Mouse (Mus musculus) cortical plate, adult 2 months (tissue): ENCODE data around the gene Trim10. TPM values are rescaled to one million over a fixed set of nuclear protein-coding genes. Genes with fewer than 3 reads are reported as not detected.

Experiments
- H3K27ac ChIP-seq: fragments of 200-500 bp; 2 replicates; pipeline ENCODE4 v1.5.1; 2012; ENCODE audit warnings: low read length, control low read depth, inconsistent platforms; ENCODE audit not compliant: insufficient read depth
- H3K4me1 ChIP-seq: fragments of 200-500 bp; 2 replicates; pipeline ENCODE4 v1.6.1; 2011; ENCODE audit warnings: low read length; ENCODE audit not compliant: control insufficient read depth, insufficient read depth
- H3K4me3 ChIP-seq: fragments of 200-500 bp; 2 replicates; pipeline ENCODE4 v1.5.1; 2011; ENCODE audit warnings: mild to moderate bottlenecking, low read length, control low read depth; ENCODE audit not compliant: insufficient read depth
- CTCF ChIP-seq: fragments of 200-500 bp; IDR thresholded peaks from 2 replicates; pipeline ENCODE4 v1.5.1; 2011; ENCODE audit warnings: mild to moderate bottlenecking, control low read depth, low read length; ENCODE audit not compliant: insufficient read depth; ENCODE audit errors: extremely low read depth
- POLR2A ChIP-seq: fragments of 200-500 bp; IDR thresholded peaks from 2 replicates; pipeline ENCODE4 v1.6.1; 2011; ENCODE audit warnings: mild to moderate bottlenecking, low read length, control low read depth; ENCODE audit not compliant: insufficient read depth; ENCODE audit errors: extremely low read depth
- polyA plus RNA-seq: library from polyadenylated mRNA; depleted of rRNA; stranded (reverse); fragments of >200 nt; gene quantifications from 2 replicates; pipeline ENCODE4 v1.2.3, GENCODE M21; 2012; rRNA removed

The Trim10 gene
- polyA plus RNA-seq, 1 experiment = not detected

- no peak overlapping the region for H3K4me3 ChIP-seq
- TF ChIP-seq CTCF = no peak
- no peak for TF ChIP-seq POLR2A
- H3K4me1 ChIP-seq = peaks cover 2% of the 10 kb centered on the region; the same call in 1 of the 2 replicates
- no peak overlapping the region for H3K27ac ChIP-seq
Measured at GRCm38 (mm10) chr17:36903651-36904050, 34.3 kb downstream of the Trim10 start.

GRCm38 (mm10) chr17:36908235-36908634 is 38.9 kb downstream of the Trim10 start:
- Histone ChIP-seq H3K27ac (no peak overlapping the region), H3K4me3 (no peak overlapping the region), H3K4me1 (no peaks in the 10 kb centered on the region)
- TF ChIP-seq CTCF (no peak), POLR2A (no peak)

GRCm38 (mm10) chr17:36909802-36910201 is 40.4 kb downstream of the Trim10 start:
- H3K4me1 ChIP-seq = no peaks in the 10 kb centered on the region
- TF ChIP-seq CTCF (no peak), POLR2A (no peak)
- no peak overlapping the region for H3K27ac ChIP-seq

GRCm38 (mm10) chr17:36912031-36912430 is 42.7 kb downstream of the Trim10 start:
- Histone ChIP-seq H3K27ac (no peak overlapping the region), H3K4me3 (no peak overlapping the region), H3K4me1 (no peaks in the 10 kb centered on the region)
- TF ChIP-seq POLR2A (no peak), CTCF (no peak)

More at GRCm38 (mm10) chr17:36909802-36910201, 40.4 kb downstream of the Trim10 start:
- H3K4me3 ChIP-seq = no peak overlapping the region

GRCm38 (mm10) chr17:36914108-36914507 is 44.7 kb downstream of the Trim10 start:
- Histone ChIP-seq H3K27ac (no peak overlapping the region), H3K4me1 (no peaks in the 10 kb centered on the region), H3K4me3 (no peak overlapping the region)
- no peak for TF ChIP-seq POLR2A
- peak; percentile 53; the same call in 1 of the 2 replicates for TF ChIP-seq CTCF

GRCm38 (mm10) chr17:36915076-36915475 is 45.7 kb downstream of the Trim10 start:
- Histone ChIP-seq H3K4me3 (no peak overlapping the region), H3K4me1 (no peaks in the 10 kb centered on the region), H3K27ac (no peak overlapping the region)
- TF ChIP-seq CTCF = peak; percentile 82
- TF ChIP-seq POLR2A = no peak

GRCm38 (mm10) chr17:36920239-36920638 is 50.9 kb downstream of the Trim10 start:
- Histone ChIP-seq H3K27ac (no peak overlapping the region), H3K4me3 (no peak overlapping the region), H3K4me1 (no peaks in the 10 kb centered on the region)
- TF ChIP-seq POLR2A (no peak), CTCF (no peak)

- H3K27ac ChIP-seq = no peak overlapping the region
- H3K4me3 ChIP-seq = no peak overlapping the region
- no peaks in the 10 kb centered on the region for H3K4me1 ChIP-seq
- TF ChIP-seq CTCF = no peak
- TF ChIP-seq POLR2A = no peak
Measured at GRCm38 (mm10) chr17:36922715-36923114, 53.3 kb downstream of the Trim10 start.

GRCm38 (mm10) chr17:36923491-36923890 is 54.1 kb downstream of the Trim10 start:
- Histone ChIP-seq H3K4me3 (no peak overlapping the region), H3K4me1 (no peaks in the 10 kb centered on the region), H3K27ac (no peak overlapping the region)
- TF ChIP-seq POLR2A = no peak
- no peak for TF ChIP-seq CTCF

Other genes starting within 250 kb of the Trim10 start
- not detected in 2 replicates for gene H2-M9, start 226.9 kb upstream of the Trim10 start, polyA plus RNA-seq
- gene H2-M1, start 197.4 kb upstream of the Trim10 start, polyA plus RNA-seq = not detected in 2 replicates
- not detected in 2 replicates for gene H2-M10.5, start 96.7 kb upstream of the Trim10 start, polyA plus RNA-seq
- gene H2-M10.6, start 57.4 kb upstream of the Trim10 start, polyA plus RNA-seq = not detected in 2 replicates
- 18.6 and 19.2 TPM in 2 replicates for gene Trim26, start 32.4 kb upstream of the Trim10 start, polyA plus RNA-seq
- gene Trim15, start 2.4 kb upstream of the Trim10 start, polyA plus RNA-seq = not detected in 2 replicates
- gene Trim40, start 20.5 kb downstream of the Trim10 start, polyA plus RNA-seq = 0.19 and 0.29 TPM in 2 replicates
- gene Trim31, start 28.5 kb downstream of the Trim10 start, polyA plus RNA-seq = not detected in 2 replicates
- gene Rnf39, start 73.3 kb downstream of the Trim10 start, polyA plus RNA-seq = 13.6 and 13.8 TPM in 2 replicates
- gene Ppp1r11, start 82.2 kb downstream of the Trim10 start, polyA plus RNA-seq = 184 and 193 TPM in 2 replicates
- gene Znrd1, start 89.0 kb downstream of the Trim10 start, polyA plus RNA-seq = 36.9 and 37.2 TPM in 2 replicates
- 5.4 and 7.1 TPM in 2 replicates for gene Znrd1as, start 89.0 kb downstream of the Trim10 start, polyA plus RNA-seq
- 0.85 and 1.0 TPM in 2 replicates for gene 2410137M14Rik, start 111.7 kb downstream of the Trim10 start, polyA plus RNA-seq
- 3.5 and 4.1 TPM in 2 replicates for gene H2-M5, start 120.0 kb downstream of the Trim10 start, polyA plus RNA-seq
- 25.2 and 29.3 TPM in 2 replicates for gene Zfp57, start 131.6 kb downstream of the Trim10 start, polyA plus RNA-seq
- gene Mog, start 153.8 kb downstream of the Trim10 start, polyA plus RNA-seq = 99.6 and 128 TPM in 2 replicates
- gene Gabbr1, start 176.4 kb downstream of the Trim10 start, polyA plus RNA-seq = 481 and 483 TPM in 2 replicates
- not detected in 2 replicates for gene Olfr90, start 218.9 kb downstream of the Trim10 start, polyA plus RNA-seq
- not detected in 2 replicates for gene Olfr91, start 228.7 kb downstream of the Trim10 start, polyA plus RNA-seq